Mouse (Mus musculus): ENCODE results near the gene Serpinf2. TPM values are rescaled to one million over a fixed set of nuclear protein-coding genes. Genes with fewer than 3 reads are reported as not detected.
A peak's percentile ranks its signal among the peaks of the same experiment; 100 is the strongest.

Serpinf2 gene
- polyA plus RNA-seq, 1 experiment from 2014 or later = 47.2 TPM

- no peaks in the 10 kb centered on the region for H3K27me3 ChIP-seq
- no peak for ATAC-seq (replicated peaks; ENCODE audit: low FRiP score)
- H3K36me3 ChIP-seq = peaks cover 21% of the 10 kb centered on the region
- 88% methylated on average over 6 of the region's 6 CpGs for WGBS
- H3K4me2 ChIP-seq = no peak overlapping the region
- no peak overlapping the region for H3K4me3 ChIP-seq (replicated peaks)
- H3K4me1 ChIP-seq = peaks cover 41% of the 10 kb centered on the region
- H3K27ac ChIP-seq = no peak overlapping the region
- no peak overlapping the region for H3K9ac ChIP-seq
- H3K9me3 ChIP-seq (replicated peaks) = no peaks in the 10 kb centered on the region
These were observed 25.7 kb upstream of the Serpinf2 start for GRCm38 (mm10) chr11:75465051-75465450.

GRCm38 (mm10) chr11:75464417-75464816 is 25.0 kb upstream of the Serpinf2 start:
- 85% methylated on average over 6 of the region's 6 CpGs for WGBS
- no peak for ATAC-seq (replicated peaks; ENCODE audit: low FRiP score)

GRCm38 (mm10) chr11:75463624-75464023 is 24.2 kb upstream of the Serpinf2 start:
- ATAC-seq (replicated peaks; ENCODE audit: low FRiP score) = no peak
- 48% methylated on average over 4 of the region's 4 CpGs for WGBS
- Histone ChIP-seq H3K4me2 (peak overlapping the region; percentile 97), H3K36me3 (peaks cover 21% of the 10 kb centered on the region), H3K4me1 (peaks cover 50% of the 10 kb centered on the region), H3K27ac (peak overlapping the region; percentile 92), H3K4me3 (replicated peaks) (peak overlapping the region; percentile 82), H3K27me3 (no peaks in the 10 kb centered on the region), H3K9me3 (replicated peaks) (no peaks in the 10 kb centered on the region), H3K9ac (no peak overlapping the region)

More at GRCm38 (mm10) chr11:75464417-75464816, 25.0 kb upstream of the Serpinf2 start:
- Histone ChIP-seq H3K27ac (no peak overlapping the region), H3K4me1 (peaks cover 47% of the 10 kb centered on the region), H3K27me3 (no peaks in the 10 kb centered on the region), H3K9me3 (replicated peaks) (no peaks in the 10 kb centered on the region), H3K4me3 (replicated peaks) (no peak overlapping the region), H3K9ac (no peak overlapping the region), H3K4me2 (no peak overlapping the region), H3K36me3 (peaks cover 21% of the 10 kb centered on the region)

GRCm38 (mm10) chr11:75462865-75463336 is 23.5 kb upstream of the Serpinf2 start:
- Histone ChIP-seq H3K27ac (peak overlapping the region; percentile 92), H3K4me3 (replicated peaks) (peak overlapping the region; percentile 82), H3K4me2 (peak overlapping the region; percentile 97), H3K9ac (peak overlapping the region; percentile 68), H3K27me3 (no peaks in the 10 kb centered on the region), H3K36me3 (peaks cover 21% of the 10 kb centered on the region), H3K4me1 (peaks cover 42% of the 10 kb centered on the region), H3K9me3 (replicated peaks) (no peaks in the 10 kb centered on the region)
- 1% methylated on average over 9 of the region's 9 CpGs for WGBS
- peak; percentile 52 for ATAC-seq (replicated peaks; ENCODE audit: low FRiP score)

GRCm38 (mm10) chr11:75462253-75462783 is 22.9 kb upstream of the Serpinf2 start:
- WGBS = under 1% methylated on average over 15 of the region's 16 CpGs

GRCm38 (mm10) chr11:75461743-75462252 is 22.4 kb upstream of the Serpinf2 start:
- H3K27me3 ChIP-seq = no peaks in the 10 kb centered on the region
- peaks cover 20% of the 10 kb centered on the region for H3K36me3 ChIP-seq
- ATAC-seq (replicated peaks; ENCODE audit: low FRiP score) = peak; percentile 27; the same call in 1 of the 2 replicates
- peak overlapping the region; percentile 68 for H3K9ac ChIP-seq
- H3K4me3 ChIP-seq (replicated peaks) = peak overlapping the region; percentile 82
- H3K27ac ChIP-seq = peak overlapping the region; percentile 92
- H3K4me1 ChIP-seq = peaks cover 37% of the 10 kb centered on the region
- WGBS = 0% methylated on average over 27 of the region's 30 CpGs
- peak overlapping the region; percentile 97 for H3K4me2 ChIP-seq
- no peaks in the 10 kb centered on the region for H3K9me3 ChIP-seq (replicated peaks)

More at GRCm38 (mm10) chr11:75462253-75462783, 22.9 kb upstream of the Serpinf2 start:
- H3K4me3 ChIP-seq (replicated peaks) = peak overlapping the region; percentile 82
- no peaks in the 10 kb centered on the region for H3K9me3 ChIP-seq (replicated peaks)
- peak overlapping the region; percentile 68 for H3K9ac ChIP-seq
- H3K27ac ChIP-seq = peak overlapping the region; percentile 92
- H3K27me3 ChIP-seq = no peaks in the 10 kb centered on the region
- H3K36me3 ChIP-seq = peaks cover 21% of the 10 kb centered on the region
- peaks cover 37% of the 10 kb centered on the region for H3K4me1 ChIP-seq
- peak overlapping the region; percentile 97 for H3K4me2 ChIP-seq
- no peak for ATAC-seq (replicated peaks; ENCODE audit: low FRiP score)

- ATAC-seq (replicated peaks; ENCODE audit: low FRiP score) = peak; percentile 91
- peaks cover 18% of the 10 kb centered on the region for H3K36me3 ChIP-seq
- no peaks in the 10 kb centered on the region for H3K27me3 ChIP-seq
- H3K9ac ChIP-seq = peak within 1 kb of the TSS; percentile 68
- H3K4me2 ChIP-seq = peak within 1 kb of the TSS; percentile 97
- H3K9me3 ChIP-seq (replicated peaks) = no peaks in the 10 kb centered on the region
- peak within 1 kb of the TSS; percentile 98 for H3K27ac ChIP-seq
- under 1% methylated on average over 46 of the region's 46 CpGs for WGBS
- H3K4me3 ChIP-seq (replicated peaks) = peak within 1 kb of the TSS; percentile 82
- H3K4me1 ChIP-seq = peaks cover 37% of the 10 kb centered on the region
These were observed 21.7 kb upstream of the Serpinf2 start, which contains the start of gene Tlcd2 for GRCm38 (mm10) chr11:75460844-75461742. Gene Tlcd2, plus strand, starts transcription at chr11:75461715.

GRCm38 (mm10) chr11:75460103-75460843 is 20.9 kb upstream of the Serpinf2 start:
- Histone ChIP-seq H3K9me3 (replicated peaks) (no peaks in the 10 kb centered on the region), H3K36me3 (peaks cover 10% of the 10 kb centered on the region), H3K27me3 (no peaks in the 10 kb centered on the region), H3K27ac (peak overlapping the region; percentile 98), H3K4me3 (replicated peaks) (peak overlapping the region; percentile 82), H3K4me2 (peak overlapping the region; percentile 87), H3K4me1 (peaks cover 38% of the 10 kb centered on the region), H3K9ac (peak overlapping the region; percentile 47)
- ATAC-seq (replicated peaks; ENCODE audit: low FRiP score) = peak; percentile 61
- WGBS = 3% methylated on average over 19 of the region's 19 CpGs

GRCm38 (mm10) chr11:75459751-75460102 is 20.3 kb upstream of the Serpinf2 start:
- Histone ChIP-seq H3K27ac (peak overlapping the region; percentile 98), H3K9ac (no peak overlapping the region), H3K36me3 (peaks cover 5% of the 10 kb centered on the region; the same call in 1 of the 2 replicates), H3K9me3 (replicated peaks) (no peaks in the 10 kb centered on the region), H3K27me3 (no peaks in the 10 kb centered on the region), H3K4me2 (peak overlapping the region; percentile 87), H3K4me3 (replicated peaks) (peak overlapping the region; percentile 82), H3K4me1 (peaks cover 44% of the 10 kb centered on the region)
- WGBS = 25% methylated on average over 5 of the region's 5 CpGs
- no peak for ATAC-seq (replicated peaks; ENCODE audit: low FRiP score)

GRCm38 (mm10) chr11:75459141-75459711 is 19.8 kb upstream of the Serpinf2 start:
- no peaks in the 10 kb centered on the region for H3K9me3 ChIP-seq (replicated peaks)
- no peak overlapping the region for H3K9ac ChIP-seq
- ATAC-seq (replicated peaks; ENCODE audit: low FRiP score) = no peak
- peak overlapping the region; percentile 87 for H3K4me2 ChIP-seq
- peaks cover 47% of the 10 kb centered on the region for H3K4me1 ChIP-seq
- H3K27me3 ChIP-seq = no peaks in the 10 kb centered on the region
- 72% methylated on average over 5 of the region's 5 CpGs for WGBS
- 0 out of 2 replicates have a peak, but pooled peaks cover under 1% of the 10 kb centered on the region for H3K36me3 ChIP-seq
- H3K27ac ChIP-seq = peak overlapping the region; percentile 98
- H3K4me3 ChIP-seq (replicated peaks) = no peak overlapping the region

- Histone ChIP-seq H3K27me3 (no peaks in the 10 kb centered on the region), H3K9ac (no peak overlapping the region), H3K27ac (peak overlapping the region; percentile 98; the same call in 1 of the 2 replicates), H3K9me3 (replicated peaks) (no peaks in the 10 kb centered on the region), H3K4me3 (replicated peaks) (no peak overlapping the region), H3K36me3 (no peaks in the 10 kb centered on the region), H3K4me2 (no peak overlapping the region), H3K4me1 (peaks cover 50% of the 10 kb centered on the region)
- WGBS = 76% methylated on average over 8 of the region's 8 CpGs
- no peak for ATAC-seq (replicated peaks; ENCODE audit: low FRiP score)
These were observed 19.2 kb upstream of the Serpinf2 start for GRCm38 (mm10) chr11:75458628-75459041.
